Mouse (Mus musculus): ENCODE results near the gene Eml3. TPM values are rescaled to one million over a fixed set of nuclear protein-coding genes. Genes with fewer than 3 reads are reported as not detected.

The Eml3 gene
- total and polyA plus RNA-seq, 3 experiments = 16.6 to 23.4 TPM; not detected in 1

- TF ChIP-seq RCOR1 (IDR thresholded peaks at IDR 0.05; ENCODE audit: low read depth, low read length) = peak; percentile 98
- no peak for TF ChIP-seq JUND (IDR thresholded peaks at IDR 0.05; ENCODE audit: low read depth, low read length)
- TF ChIP-seq POLR2AphosphoS5 (IDR thresholded peaks at IDR 0.05; ENCODE audit: borderline replicate concordance, low read depth, low read length) = no peak
- TF ChIP-seq MAFK (IDR thresholded peaks at IDR 0.05; ENCODE audit: borderline replicate concordance, low read depth, low read length) = peak; percentile 88
- peak; percentile 98 for TF ChIP-seq EP300 (IDR thresholded peaks at IDR 0.05; ENCODE audit: low read depth in 1 of 2, low read length in 2 of 2)
- TF ChIP-seq MEF2A (IDR thresholded peaks at IDR 0.05; ENCODE audit: extremely low read depth, insufficient replicate concordance, low read depth, low read length, poor library complexity, severe bottlenecking) = 0 out of 2 replicates have a peak, but pooled peaks have one; percentile 71
- TF ChIP-seq USF2 (IDR thresholded peaks at IDR 0.05; ENCODE audit: borderline replicate concordance in 1 of 2, insufficient read depth in 1 of 2, low read depth in 1 of 2, low read length in 2 of 2) = no peak
- peak; percentile 77 for TF ChIP-seq TAL1 (IDR thresholded peaks at IDR 0.05; ENCODE audit: low read length)
- TF ChIP-seq ELF1 (IDR thresholded peaks at IDR 0.05; ENCODE audit: low read depth, low read length) = peak; percentile 63; the same call in 1 of the 2 replicates
- TF ChIP-seq MXI1 (IDR thresholded peaks at IDR 0.05; ENCODE audit: low read depth, low read length) = peak; percentile 84
These were observed 1.3 kb upstream of the Eml3 start (continued) for GRCm38 (mm10) chr19:8927891-8928525.

- no peaks in the 10 kb centered on the region for H3K27me3 ChIP-seq (ENCODE audit: control insufficient read depth in 1 of 2, insufficient read depth in 2 of 2, low read length in 2 of 2)
- H3K79me2 ChIP-seq (ENCODE audit: control insufficient read depth, insufficient read depth, low read length, poor library complexity) = no peaks in the 10 kb centered on the region; the same call in none of the 2 replicates
- DNase-seq (ENCODE audit: low read depth, low spot score) = no peak
- peaks cover 0 to 27% of the 10 kb centered on the region in 2 experiments; a peak in 2 of 4 replicates for H3K36me3 ChIP-seq (ENCODE audit: control insufficient read depth in 1 of 2, insufficient read depth in 2 of 2, low read length in 2 of 2)
- no peak for TF ChIP-seq ZC3H11A (IDR thresholded peaks at IDR 0.05; ENCODE audit: low read depth, low read length)
- no peak for TF ChIP-seq GATA1 (IDR thresholded peaks at IDR 0.05; ENCODE audit: low read depth, low read length)
- no peak for TF ChIP-seq EP300 (IDR thresholded peaks at IDR 0.05; ENCODE audit: low read depth in 1 of 2, low read length in 2 of 2)
- TF ChIP-seq MYC (IDR thresholded peaks at IDR 0.05; ENCODE audit: low read depth, low read length) = no peak
- TF ChIP-seq SMC3 (IDR thresholded peaks at IDR 0.05; ENCODE audit: low read depth, low read length) = no peak
- no peak for TF ChIP-seq USF1 (IDR thresholded peaks at IDR 0.05; ENCODE audit: low read depth, low read length)
- TF ChIP-seq MYB (IDR thresholded peaks at IDR 0.05; ENCODE audit: low read depth, low read length) = no peak
- no peak for TF ChIP-seq MAX (IDR thresholded peaks at IDR 0.05; ENCODE audit: low read length)
- no peak for TF ChIP-seq E2F4 (IDR thresholded peaks at IDR 0.05; ENCODE audit: borderline replicate concordance, low read depth, low read length)
- no peak for TF ChIP-seq MAFK (IDR thresholded peaks at IDR 0.05; ENCODE audit: borderline replicate concordance, low read depth, low read length)
- no peak for TF ChIP-seq USF2 (IDR thresholded peaks at IDR 0.05; ENCODE audit: borderline replicate concordance in 1 of 2, insufficient read depth in 1 of 2, low read depth in 1 of 2, low read length in 2 of 2)
- TF ChIP-seq ETS1 (IDR thresholded peaks at IDR 0.05; ENCODE audit: low read depth, low read length) = no peak
- TF ChIP-seq TAL1 (IDR thresholded peaks at IDR 0.05; ENCODE audit: low read length) = no peak
- TF ChIP-seq NELFE (IDR thresholded peaks at IDR 0.05; ENCODE audit: low read depth, low read length) = no peak
- no peak for TF ChIP-seq MAZ (IDR thresholded peaks at IDR 0.05; ENCODE audit: low read depth, low read length)
- TF ChIP-seq RCOR1 (IDR thresholded peaks at IDR 0.05; ENCODE audit: low read depth, low read length) = no peak
- no peak for TF ChIP-seq CHD2 (IDR thresholded peaks at IDR 0.05; ENCODE audit: low read length)
- no peaks in the 10 kb centered on the region for H3K9me3 ChIP-seq (replicated peaks; ENCODE audit: insufficient read depth, low read length)
- H3K9ac ChIP-seq (ENCODE audit: control insufficient read depth, low read depth, low read length, poor library complexity, severe bottlenecking) = no peak overlapping the region
- H3K4me1 ChIP-seq (ENCODE audit: control insufficient read depth in 1 of 2, insufficient read depth in 2 of 2, low read length in 2 of 2) = peaks cover 18 to 37% of the 10 kb centered on the region in 2 experiments
- H3K4me3 ChIP-seq (ENCODE audit: control insufficient read depth in 1 of 2, insufficient read depth in 1 of 2, low read depth in 2 of 2, low read length in 2 of 2) = peak overlapping the region; percentile 66 to 79; a peak in 3 of 4 replicates
- H3K27ac ChIP-seq (ENCODE audit: control insufficient read depth, low read depth, low read length) = peak overlapping the region; percentile 61
These were observed 596 bp upstream of the Eml3 start for GRCm38 (mm10) chr19:8928689-8929223.
